Mouse (Mus musculus): Measurements from ENCODE around the gene Gabrb3.

DNA sequence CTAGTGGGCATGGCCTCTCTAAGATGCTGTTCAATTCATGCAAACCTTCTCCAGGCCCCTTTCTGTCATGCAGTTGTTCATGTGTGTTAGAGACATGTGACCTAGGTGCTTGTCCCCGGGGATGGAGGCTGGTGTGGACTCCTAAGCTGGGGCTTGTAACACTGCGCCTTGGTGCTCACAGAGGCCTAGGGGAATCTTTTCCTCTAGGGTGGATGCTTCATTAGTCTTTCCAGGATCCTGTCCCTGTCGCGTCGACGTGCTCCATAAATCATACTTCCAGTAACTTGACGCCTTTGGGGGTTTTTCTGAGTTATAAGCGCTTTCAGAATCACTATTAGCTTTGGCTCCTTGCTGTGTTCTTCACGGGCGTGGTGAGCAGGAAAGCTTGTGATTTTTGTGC, 113.2 kb downstream of the Gabrb3 start:
- TF ChIP-seq POLR2A (IDR thresholded peaks at IDR 0.05; ENCODE audit: borderline replicate concordance, extremely low read depth, insufficient read depth, insufficient read length, poor library complexity, severe bottlenecking) = no peak
- no peak for TF ChIP-seq CTCF (IDR thresholded peaks at IDR 0.05; ENCODE audit: borderline replicate concordance, extremely low read depth, insufficient read depth, insufficient read length)
